Mouse (Mus musculus): ENCODE measurements around the gene Galntl6.

GRCm38 (mm10) chr8:58081715-58082114 is 830.7 kb downstream of the Galntl6 start:
- TF ChIP-seq GATA1 (IDR thresholded peaks at IDR 0.05; ENCODE audit: low read length) (no peak), TAL1 (IDR thresholded peaks at IDR 0.05; ENCODE audit: low read length) (no peak)
